Mouse (Mus musculus) C2C12 (cell line): ENCODE results near the gene Spint5.

Experiments used
- CTCF ChIP-seq: IDR thresholded peaks from one replicate; pipeline ENCODE4 v1.5.1; 2011; ENCODE audit not compliant: control insufficient read depth, insufficient read depth, insufficient read length
- MYOG ChIP-seq: IDR thresholded peaks from one replicate; pipeline ENCODE4 v1.6.1; 2011; ENCODE audit not compliant: control insufficient read depth, insufficient read length; ENCODE audit errors: extremely low read depth

- no peak for TF ChIP-seq MYOG
- no peak for TF ChIP-seq CTCF
These were observed 16.6 kb downstream of the Spint5 start for GRCm38 (mm10) chr2:164731719-164732118.
